Mouse (Mus musculus) kidney, adult 8-10 months (tissue): ENCODE results near the gene Cd36.
A peak's percentile ranks its signal among the peaks of the same experiment; 100 is the strongest.

Experiments used
- DNase-seq, 2 experiments: peaks; one replicate each; pipeline ENCODE4 v3.0.0; 2022

Cd36 gene

DNA sequence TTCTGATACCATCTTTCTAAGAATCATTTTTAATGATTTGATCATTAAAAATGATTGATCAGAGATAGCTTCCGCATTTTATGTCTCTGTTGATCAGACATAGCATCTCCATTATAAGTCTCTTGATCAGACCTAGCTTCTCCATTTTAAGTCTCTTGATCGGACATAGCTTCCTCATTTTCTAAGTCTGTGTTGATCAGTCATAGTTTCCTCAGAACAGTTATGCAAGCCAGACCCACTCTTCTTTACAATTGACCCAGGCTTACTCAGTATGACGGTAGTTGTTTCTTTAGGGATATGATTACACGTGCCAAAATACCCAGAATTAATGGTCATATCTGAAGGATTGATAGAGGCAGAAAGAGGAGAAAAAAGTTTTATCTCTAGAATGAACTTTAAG lies 31.3 kb downstream of the Cd36 start:
- no peak for DNase-seq

- no peak for DNase-seq
These were observed 34.3 kb downstream of the Cd36 start for GRCm38 (mm10) chr5:17854127-17854923.

- no peak for DNase-seq
These were observed 38.0 kb downstream of the Cd36 start for GRCm38 (mm10) chr5:17850582-17850981.

GRCm38 (mm10) chr5:17849582-17849981 lies 39.0 kb downstream of the Cd36 start:
- peak in 1 of 2 experiments; percentile 59 for DNase-seq

GRCm38 (mm10) chr5:17848733-17849132 lies 39.9 kb downstream of the Cd36 start:
- DNase-seq, result no peak

DNA sequence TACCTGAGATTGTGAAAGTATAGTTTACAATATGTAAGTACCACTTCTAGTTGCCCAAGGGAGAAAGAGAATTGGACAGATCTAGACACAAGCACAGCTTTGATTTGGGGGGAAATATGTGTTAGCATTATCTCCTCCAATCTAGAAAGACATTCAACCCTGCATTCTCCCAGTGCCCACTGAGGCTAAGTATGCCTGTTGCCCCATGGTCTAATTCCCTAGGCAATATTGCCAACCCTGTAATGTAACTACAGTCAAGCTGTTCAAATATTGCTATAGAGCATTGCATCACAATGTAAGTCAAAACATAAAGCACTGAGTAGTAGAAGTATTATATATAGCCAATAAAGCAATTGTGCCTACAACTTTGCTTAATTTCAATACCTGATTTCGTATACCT lies 40.3 kb downstream of the Cd36 start:
- no peak for DNase-seq

DNA sequence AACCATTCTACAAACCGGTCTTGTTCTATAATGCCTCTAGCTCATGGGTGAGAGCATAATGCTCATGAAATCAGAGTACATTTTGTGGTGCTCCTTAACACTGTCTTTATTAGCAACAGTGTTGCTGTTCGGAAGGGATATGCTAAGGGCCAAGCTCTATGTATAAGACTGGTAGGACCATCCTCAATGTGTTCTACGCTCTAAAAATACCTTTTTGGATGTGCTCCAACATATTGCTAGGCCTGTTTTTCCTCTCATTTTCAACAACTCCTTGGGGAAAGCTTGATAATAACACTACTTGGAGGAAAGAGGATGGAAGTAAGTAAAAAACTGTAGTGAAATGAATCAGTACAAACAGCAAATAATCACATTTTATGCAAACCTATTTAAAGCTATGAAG lies 44.7 kb downstream of the Cd36 start:
- DNase-seq, result no peak

DNA sequence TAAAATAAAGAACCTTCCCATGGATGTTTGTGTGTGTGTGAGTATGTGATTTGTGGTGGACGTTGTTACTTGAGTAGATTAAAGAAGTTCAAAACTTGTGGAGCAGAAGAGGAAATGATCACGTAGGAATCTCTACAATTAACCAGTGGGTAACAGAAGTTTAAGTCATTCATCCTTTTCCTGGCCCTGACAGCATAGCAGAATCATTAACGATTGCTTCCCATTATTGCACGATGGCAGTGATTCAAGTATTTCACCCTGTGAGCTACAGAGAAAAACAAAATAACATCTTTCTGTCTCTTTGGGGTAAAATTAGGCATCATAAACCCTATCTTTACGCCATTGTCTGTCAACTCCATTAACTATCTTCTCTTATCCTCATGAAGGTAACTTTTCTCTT lies 45.3 kb downstream of the Cd36 start:
- DNase-seq, result peak; percentile 21 to 41

GRCm38 (mm10) chr5:17842111-17842729 lies 46.4 kb downstream of the Cd36 start:
- DNase-seq, result no peak

GRCm38 (mm10) chr5:17839549-17839948 lies 49.1 kb downstream of the Cd36 start:
- no peak for DNase-seq

DNA sequence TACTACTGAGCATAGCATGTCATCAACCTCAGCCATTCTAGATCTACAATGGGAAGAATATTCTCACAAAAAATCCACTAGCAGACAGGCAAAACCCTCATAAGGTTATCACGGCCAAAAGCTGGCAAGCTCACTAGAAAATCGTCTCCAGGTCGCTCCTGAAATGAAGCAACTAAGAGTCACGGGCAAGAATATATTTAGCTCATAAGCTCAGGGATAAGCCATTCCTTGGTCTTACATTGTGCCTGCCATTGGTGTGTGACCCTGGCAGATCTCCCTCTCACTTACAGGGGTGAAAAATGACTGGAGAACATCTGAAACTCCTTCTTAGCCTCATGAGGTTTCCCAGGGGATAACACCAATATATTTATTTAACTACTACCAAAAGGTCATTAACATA lies 52.2 kb downstream of the Cd36 start:
- no peak for DNase-seq

GRCm38 (mm10) chr5:17835302-17836097 lies 53.1 kb downstream of the Cd36 start:
- DNase-seq, result no peak

DNA sequence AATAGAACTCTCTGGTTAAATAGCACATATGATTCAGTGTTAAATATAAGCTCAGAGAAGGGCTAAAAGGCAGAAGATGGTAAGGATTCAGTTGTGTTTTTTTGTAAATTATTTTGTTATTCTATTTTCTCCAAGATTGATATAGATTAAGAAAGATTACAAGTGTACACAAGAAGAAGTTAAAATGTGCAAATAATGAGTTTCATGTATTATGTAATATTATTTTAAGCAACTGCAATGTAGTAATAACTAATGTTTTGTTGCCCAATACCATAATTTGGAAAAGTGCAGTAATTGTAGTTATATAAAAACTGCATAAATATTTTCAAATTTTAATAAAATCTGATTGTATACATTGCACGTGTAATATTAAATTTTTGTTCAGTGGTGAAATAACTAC lies 54.8 kb downstream of the Cd36 start:
- no peak for DNase-seq

- no peak for DNase-seq
These were observed 58.1 kb downstream of the Cd36 start for GRCm38 (mm10) chr5:17830536-17830935.

- DNase-seq, result no peak
These were observed 59.7 kb downstream of the Cd36 start for GRCm38 (mm10) chr5:17828713-17829544.

GRCm38 (mm10) chr5:17821395-17821794 lies 67.2 kb downstream of the Cd36 start:
- no peak for DNase-seq

DNA sequence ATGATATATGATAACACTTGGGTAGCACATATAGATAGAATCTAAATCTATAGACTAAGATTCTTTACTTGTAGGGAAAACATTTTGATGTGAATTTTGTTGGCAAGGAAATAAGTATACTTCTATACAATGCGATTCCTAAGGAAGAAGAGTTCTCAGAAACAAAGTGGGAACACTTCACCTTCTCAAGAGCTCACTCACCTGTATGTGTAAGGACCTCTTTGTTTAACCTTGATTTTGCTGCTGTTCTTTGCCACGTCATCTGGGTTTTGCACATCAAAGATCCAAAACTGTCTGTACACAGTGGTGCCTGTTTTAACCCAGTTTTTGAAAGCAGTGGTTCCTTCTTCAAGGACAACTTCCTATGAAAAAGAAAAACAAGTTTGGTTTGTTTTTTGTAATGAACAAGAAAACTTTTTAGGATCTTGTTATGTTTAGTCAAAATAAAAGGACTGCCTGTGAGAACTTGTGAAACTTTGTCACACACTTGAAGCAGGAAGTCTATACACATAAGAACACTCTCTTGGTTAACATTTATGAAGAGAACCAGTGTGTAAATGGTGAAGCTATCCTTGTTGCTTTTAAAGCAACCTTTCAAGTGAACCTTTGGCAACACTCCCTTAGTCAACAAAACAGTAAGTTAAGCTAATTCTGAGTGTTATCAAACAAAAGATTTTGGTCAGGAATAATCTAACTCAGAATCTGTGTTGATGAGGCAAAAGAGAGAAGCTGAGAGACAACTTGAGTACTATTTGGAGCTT lies 68.2 kb downstream of the Cd36 start:
- DNase-seq, result no peak

GRCm38 (mm10) chr5:17816170-17816569 lies 72.4 kb downstream of the Cd36 start:
- no peak for DNase-seq

DNA sequence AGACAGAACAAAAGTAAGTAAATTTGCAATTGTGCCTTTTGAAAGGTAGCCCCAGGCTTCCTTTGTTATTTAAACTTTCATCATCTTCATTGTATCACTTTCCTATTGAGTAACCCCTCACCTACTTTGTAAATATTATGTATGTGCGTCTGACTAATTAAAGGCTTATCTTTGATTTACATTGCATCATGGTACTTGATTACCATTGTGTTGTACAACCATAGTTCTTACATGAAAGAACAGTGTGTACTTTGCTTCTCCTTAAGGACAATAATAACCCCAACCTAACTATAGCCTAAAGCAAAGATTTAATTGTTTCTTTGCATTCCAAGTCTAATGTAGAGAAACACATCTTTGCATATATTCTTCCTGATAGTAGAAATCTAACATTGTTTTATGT lies 78.3 kb downstream of the Cd36 start:
- DNase-seq, result no peak

DNA sequence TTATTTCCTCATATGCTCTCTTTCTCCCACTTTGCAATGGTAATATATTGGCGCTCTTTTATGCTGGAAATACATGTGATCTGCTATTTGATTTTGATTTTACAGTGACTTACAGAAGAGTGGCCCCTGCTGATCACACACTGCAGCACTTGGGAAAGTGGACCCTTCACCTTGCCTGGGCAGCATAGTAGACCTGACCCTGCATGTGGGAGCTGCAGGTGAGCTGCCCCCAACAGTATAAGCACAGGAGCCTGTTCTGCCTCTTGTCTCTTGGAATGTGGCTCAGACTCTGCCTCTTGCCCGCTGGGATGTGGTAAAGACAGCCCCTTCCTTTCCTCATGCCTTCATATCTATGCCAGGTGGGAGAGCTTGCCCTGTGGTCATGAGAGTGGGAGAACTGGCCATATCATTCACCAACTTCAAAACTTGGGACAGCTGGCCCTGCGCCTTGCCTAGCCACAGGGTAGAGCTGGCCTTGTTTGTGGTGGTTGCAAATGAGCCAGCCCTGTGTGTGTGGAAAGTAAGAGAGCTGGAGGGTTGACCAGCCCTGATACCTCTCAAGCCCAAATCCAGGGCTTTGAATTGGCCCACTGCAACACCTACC lies 81.7 kb downstream of the Cd36 start:
- no peak for DNase-seq

- peak in 1 of 2 experiments; percentile 2 for DNase-seq
These were observed 112.0 kb downstream of the Cd36 start for GRCm38 (mm10) chr5:17776571-17776970.

GRCm38 (mm10) chr5:17770328-17770727 lies 118.3 kb downstream of the Cd36 start:
- DNase-seq, result no peak
